Mouse (Mus musculus): ENCODE measurements at regions not wholly inside any gene's neighbourhood (a gene's known extent, or its start where the extent isn't known, plus 50 kb on each side); places are given as distances from the start of the nearest gene placed in this dataset.
A peak's percentile ranks its signal among the peaks of the same experiment; 100 is the strongest.
"Not testable (repeated sequence)": the region's sequence is repeated elsewhere in the genome, so short reads cannot be mapped to it uniquely, and the experiment has no call there.

- H3K4me3 ChIP-seq (replicated peaks); H3K9ac ChIP-seq; H3K9me3 ChIP-seq; H3K4me2 ChIP-seq (replicated peaks); ATAC-seq; H3K27me3 ChIP-seq (replicated peaks); H3K4me1 ChIP-seq (replicated peaks); H3K36me3 ChIP-seq; H3K27ac ChIP-seq: not testable (repeated sequence)
- WGBS: 92% methylated on average over 2 of the region's 2 CpGs
Observed at GRCm38 (mm10) chr13:49863846-49864245, 65.0 kb upstream of the Gm30302 start.

- Histone ChIP-seq H3K4me2 (replicated peaks) (no peak overlapping the region), H3K4me3 (replicated peaks) (no peak overlapping the region), H3K9me3 (no peaks in the 10 kb centered on the region), H3K27ac (no peak overlapping the region), H3K27me3 (replicated peaks) (no peaks in the 10 kb centered on the region), H3K36me3 (no peaks in the 10 kb centered on the region), H3K9ac (no peak overlapping the region), H3K4me1 (replicated peaks) (no peaks in the 10 kb centered on the region)
- 0 out of 2 replicates have a peak, but pooled peaks have one; percentile 47 for ATAC-seq
- 55% methylated on average over 4 of the region's 4 CpGs for WGBS
Observed at GRCm38 (mm10) chr13:49849579-49850311, 50.9 kb upstream of the Gm30302 start.

Data from intestine, embryonic 15.5 days (tissue).